Mouse (Mus musculus): Measurements from ENCODE around the gene Ifi35.
A peak's percentile ranks its signal among the peaks of the same experiment; 100 is the strongest.
"Not testable (repeated sequence)": the region's sequence is repeated elsewhere in the genome, so short reads cannot be mapped to it uniquely, and the experiment has no call there.

The Ifi35 gene

GRCm38 (mm10) chr11:101447786-101448185 is 421 bp upstream of the Ifi35 start:
- DNase-seq (ENCODE audit: low spot score), result no peak

GRCm38 (mm10) chr11:101448899-101449298 is 692 bp downstream of the Ifi35 start:
- no peak for DNase-seq (ENCODE audit: low spot score)

GRCm38 (mm10) chr11:101449596-101449995 is 1.4 kb downstream of the Ifi35 start:
- not testable (repeated sequence) for DNase-seq (ENCODE audit: low spot score)

- DNase-seq (ENCODE audit: low spot score), result no peak
Observed at GRCm38 (mm10) chr11:101450394-101450793, 2.2 kb downstream of the Ifi35 start.

- DNase-seq (ENCODE audit: low spot score), result no peak
Observed at GRCm38 (mm10) chr11:101451536-101451935, 3.3 kb downstream of the Ifi35 start.

GRCm38 (mm10) chr11:101452093-101452774 is 4.0 kb downstream of the Ifi35 start:
- DNase-seq (ENCODE audit: low spot score), result no peak

- no peak for DNase-seq (ENCODE audit: low spot score)
Observed at GRCm38 (mm10) chr11:101454702-101455101, 6.5 kb downstream of the Ifi35 start.

GRCm38 (mm10) chr11:101455627-101456026 is 7.4 kb downstream of the Ifi35 start:
- DNase-seq (ENCODE audit: low spot score), result peak; percentile 54

GRCm38 (mm10) chr11:101457631-101458030 is 9.4 kb downstream of the Ifi35 start:
- no peak for DNase-seq (ENCODE audit: low spot score)

- no peak for DNase-seq (ENCODE audit: low spot score)
Observed at GRCm38 (mm10) chr11:101458217-101458616, 10.0 kb downstream of the Ifi35 start.

GRCm38 (mm10) chr11:101459716-101460115 is 11.5 kb downstream of the Ifi35 start:
- DNase-seq (ENCODE audit: low spot score), result no peak

GRCm38 (mm10) chr11:101460321-101460720 is 12.1 kb downstream of the Ifi35 start:
- no peak for DNase-seq (ENCODE audit: low spot score)

GRCm38 (mm10) chr11:101462141-101462540 is 13.9 kb downstream of the Ifi35 start:
- DNase-seq (ENCODE audit: low spot score), result no peak

GRCm38 (mm10) chr11:101462583-101463440 is 14.6 kb downstream of the Ifi35 start:
- DNase-seq (ENCODE audit: low spot score), result no peak

GRCm38 (mm10) chr11:101464211-101465100 is 16.2 kb downstream of the Ifi35 start, which contains the start of gene Rnd2:
TSS of gene Rnd2 (plus strand) at chr11:101464999.
- peak; percentile 80 for DNase-seq (ENCODE audit: low spot score)

GRCm38 (mm10) chr11:101465101-101465868 is 17.1 kb downstream of the Ifi35 start:
- peak; percentile 82 for DNase-seq (ENCODE audit: low spot score)

GRCm38 (mm10) chr11:101465869-101466551 is 17.8 kb downstream of the Ifi35 start, which contains the start of gene Vat1:
TSS of gene Vat1 (minus strand) at chr11:101466230.
- DNase-seq (ENCODE audit: low spot score), result peak; percentile 88

GRCm38 (mm10) chr11:101466552-101466950 is 18.3 kb downstream of the Ifi35 start:
- DNase-seq (ENCODE audit: low spot score), result not testable (repeated sequence)

GRCm38 (mm10) chr11:101467477-101468262 is 19.5 kb downstream of the Ifi35 start:
- DNase-seq (ENCODE audit: low spot score), result peak; percentile 87

- no peak for DNase-seq (ENCODE audit: low spot score)
Observed at GRCm38 (mm10) chr11:101468263-101468688, 20.1 kb downstream of the Ifi35 start.
